19 mouse cellular contexts compared by ENCODE assay signal in genomic region chr8:10855131-10855530, GRCm38 (mm10).
"Had no signal": no experiment of that assay in that cellular context is flagged by ENCODE, and none has a peak within 500 bp of the region (broad histone marks: within the 10 kb centered on the region; RNA-seq: fewer than 3 reads in every experiment).

No protein-coding gene starts in this region.

- H3K27ac ChIP-seq: liver, embryonic 14.5 days; lung, embryonic 15.5 days; macrophage; midbrain, embryonic 12.5 days; neural tube, embryonic 12.5 days; stomach, embryonic 15.5 days had no signal

- H3K4me3 ChIP-seq: lung, embryonic 15.5 days; midbrain, embryonic 12.5 days; neural tube, embryonic 12.5 days; stomach, embryonic 15.5 days had no signal

- H3K9me3 ChIP-seq: lung, embryonic 15.5 days; megakaryocyte, embryonic 14.5 days; midbrain, embryonic 12.5 days; neural tube, embryonic 12.5 days; stomach, embryonic 15.5 days had no signal

- H3K9ac ChIP-seq: liver, embryonic 14.5 days; lung, embryonic 15.5 days; midbrain, embryonic 12.5 days; neural tube, embryonic 12.5 days; stomach, embryonic 15.5 days had no signal

- ATAC-seq: lung, postnatal 0 days had no signal

- H3K27me3 ChIP-seq: lung, embryonic 15.5 days; midbrain, embryonic 12.5 days; neural tube, embryonic 12.5 days; stomach, embryonic 15.5 days had no signal

- H3K36me3 ChIP-seq: lung, embryonic 15.5 days; midbrain, embryonic 12.5 days; neural tube, embryonic 12.5 days; stomach, embryonic 15.5 days had no signal

- H3K4me1 ChIP-seq: lung, embryonic 15.5 days had no signal

- DNase-seq: lung, adult 2 months; lung, postnatal 14 days; lung, postnatal 36 days; midbrain, embryonic 14.5 days; retina, postnatal 1 day; right cerebral cortex, adult 18-20 months; right cerebral cortex, postnatal 25 days; right cerebral cortex, postnatal 4 days; thymus, adult 2 months; thymus, postnatal 25 days; thymus, postnatal 4 days had no signal

- H3K4me2 ChIP-seq: lung, embryonic 15.5 days; midbrain, embryonic 12.5 days; neural tube, embryonic 12.5 days; stomach, embryonic 15.5 days had no signal
